Mouse (Mus musculus) CH12.LX (cell line): ENCODE results near the gene 4930404N11Rik.
A peak's percentile ranks its signal among the peaks of the same experiment; 100 is the strongest.

Experiments used
- NELFE ChIP-seq: IDR thresholded peaks from 2 replicates; pipeline ENCODE4 v1.6.1; 2011; ENCODE audit warnings: low read depth, low read length, improper control_type of control experiment
- POLR2A ChIP-seq: IDR thresholded peaks from 2 replicates; pipeline ENCODE4 v1.6.1; 2011; ENCODE audit warnings: low read depth, mild to moderate bottlenecking, improper control_type of control experiment, low read length

- TF ChIP-seq POLR2A (peak; percentile 62), NELFE (peak; percentile 39)
Measured at GRCm38 (mm10) chr10:81378553-81379182, 13.1 kb upstream of the 4930404N11Rik start.
